Mouse (Mus musculus) ES-Bruce4 (cell line): ENCODE measurements at regions not wholly inside any gene's neighbourhood (a gene's known extent, or its start where the extent isn't known, plus 50 kb on each side); places are given as distances from the start of the nearest gene placed in this dataset.
"Not testable (repeated sequence)": the region's sequence is repeated elsewhere in the genome, so short reads cannot be mapped to it uniquely, and the experiment has no call there.

Experiments used
- CTCF ChIP-seq: IDR thresholded peaks from one replicate; pipeline ENCODE4 v1.8.1; 2011; ENCODE audit warnings: low read depth, low read length
- POLR2A ChIP-seq: IDR thresholded peaks from one replicate; pipeline ENCODE4 v1.8.1; 2011; ENCODE audit warnings: low read length; ENCODE audit not compliant: insufficient read depth

DNA sequence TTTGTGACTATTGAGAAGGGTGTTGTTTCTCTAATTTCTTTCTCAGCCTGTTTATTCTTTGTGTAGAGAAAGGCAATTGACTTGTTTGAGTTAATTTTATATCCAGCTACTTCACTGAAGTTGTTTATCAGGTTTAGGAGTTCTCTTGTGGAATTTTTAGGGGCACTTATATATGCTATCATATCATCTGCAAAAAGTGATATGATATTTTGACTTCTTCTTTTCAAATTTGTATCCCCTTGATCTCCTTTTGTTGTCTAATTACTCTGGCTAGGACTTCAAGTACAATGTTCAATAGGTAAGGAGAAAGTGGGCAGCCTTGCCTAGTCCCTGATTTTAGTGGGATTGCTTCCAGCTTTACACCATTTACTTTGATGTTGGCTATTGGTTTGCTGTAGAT, 380.2 kb upstream of the Npsr1 start:
- TF ChIP-seq POLR2A, CTCF: not testable (repeated sequence)
